Mouse (Mus musculus): ENCODE data around the gene Mast4. TPM values are rescaled to one million over a fixed set of nuclear protein-coding genes. Genes with fewer than 3 reads are reported as not detected.

The Mast4 gene
- total RNA-seq, 2 experiments from 2014 or later, result 24.5 to 37.3 TPM

DNA sequence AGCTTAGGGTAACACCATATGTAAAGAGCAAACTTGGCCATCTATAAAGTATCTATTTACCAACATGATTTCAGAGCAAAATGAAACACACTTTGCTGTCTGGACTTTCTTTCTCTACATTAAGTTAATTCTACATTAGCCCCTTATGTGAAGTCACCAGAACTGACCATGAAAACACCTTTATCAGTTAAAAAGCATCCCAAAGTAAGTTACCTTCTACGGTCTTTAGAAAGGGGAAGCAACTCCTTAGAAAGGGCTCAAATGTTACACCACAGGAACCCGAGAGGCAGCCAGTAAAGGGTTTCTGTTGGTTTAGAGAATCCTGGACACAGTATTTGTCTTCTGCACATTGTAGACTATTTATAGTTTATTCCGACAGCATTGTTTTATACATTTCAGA, 441.5 kb downstream of the Mast4 start:
- DNase-seq, result no peak

DNA sequence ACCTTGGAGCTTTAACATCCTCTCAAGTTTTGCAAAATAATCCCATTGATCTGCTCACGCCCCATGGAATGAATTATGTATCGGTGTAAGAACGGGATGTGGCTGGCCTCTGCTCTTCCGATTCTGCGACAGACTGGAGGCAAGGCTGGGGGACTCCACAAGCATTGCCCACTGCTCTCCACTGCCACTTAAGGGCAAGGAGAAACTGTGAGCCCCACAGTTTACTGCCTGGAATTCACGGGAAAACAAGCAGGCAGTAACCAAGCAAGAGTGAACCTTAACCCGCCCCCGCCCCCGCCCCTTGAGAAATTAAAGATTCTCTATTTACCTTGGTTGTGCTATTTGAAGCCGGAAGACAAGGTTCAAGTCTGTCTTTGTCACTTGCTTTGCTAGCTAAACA, 444.3 kb downstream of the Mast4 start:
- DNase-seq, result no peak

DNA sequence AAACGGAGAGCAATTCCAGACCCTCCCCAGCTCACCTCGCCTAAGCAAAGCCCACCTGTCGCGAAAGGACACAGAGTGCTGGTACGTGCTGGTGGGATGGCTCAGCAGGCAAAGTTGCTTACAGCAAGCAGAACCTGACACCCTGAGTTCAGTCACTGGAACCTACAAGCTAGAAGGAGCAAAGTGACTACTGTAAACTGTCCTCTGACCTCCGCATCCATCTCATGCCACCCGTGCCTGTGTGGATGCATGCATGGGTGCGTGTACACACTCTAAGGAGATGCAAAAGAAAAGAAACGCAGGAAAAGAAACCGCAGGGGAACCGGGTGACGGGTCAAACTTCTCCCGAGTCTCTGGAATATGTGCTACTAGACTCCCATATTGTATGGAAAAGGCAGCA, 444.8 kb downstream of the Mast4 start:
- DNase-seq, result no peak

DNA sequence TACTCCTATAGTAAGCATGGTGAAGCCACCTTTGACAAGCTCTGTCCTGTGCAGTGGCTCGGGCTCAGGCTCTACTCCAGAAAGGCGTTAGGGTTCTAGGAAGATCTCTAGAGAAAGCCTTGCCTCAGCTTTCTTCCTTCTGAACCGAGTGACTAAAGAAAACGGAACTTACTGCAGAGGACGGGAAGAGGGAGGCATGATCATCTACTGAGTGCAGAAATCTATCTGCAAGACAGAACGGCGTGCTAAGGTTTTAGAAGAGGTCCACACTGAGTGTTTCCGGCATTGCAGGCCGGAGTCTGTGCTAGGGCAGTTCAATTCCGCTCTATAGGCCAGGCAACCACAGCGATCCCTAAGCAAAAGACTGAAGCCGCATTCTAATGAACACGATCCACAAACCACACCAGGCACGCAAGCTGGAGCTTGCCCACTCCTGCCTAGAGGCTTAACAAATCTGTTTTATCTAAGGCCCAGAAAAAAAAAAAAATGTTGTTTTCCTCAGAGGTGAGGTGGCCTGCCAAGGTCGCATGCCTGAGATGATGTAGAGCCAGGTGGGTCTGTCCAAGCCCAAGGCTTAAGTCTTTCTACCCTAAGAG, 445.3 kb downstream of the Mast4 start:
- DNase-seq, result no peak

DNA sequence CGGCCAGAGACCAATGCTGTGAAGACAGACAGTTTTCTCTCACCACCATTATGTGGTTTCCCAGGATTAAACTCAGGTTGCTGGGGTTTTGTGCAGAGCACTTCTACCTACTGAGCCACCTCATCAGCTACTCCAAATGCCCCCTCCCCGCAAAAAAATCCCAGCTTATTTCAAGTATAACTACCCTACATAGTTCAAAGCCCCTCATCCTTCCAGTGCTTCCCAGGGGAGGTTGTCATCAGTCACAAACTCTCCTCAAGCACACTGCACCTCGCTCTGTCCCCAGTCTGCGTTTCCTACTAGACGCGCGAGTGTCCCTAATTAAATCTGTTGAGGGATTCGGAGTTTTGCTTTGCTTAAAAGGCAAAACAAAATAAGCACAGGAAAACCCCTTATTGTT, 446.1 kb downstream of the Mast4 start:
- no peak for DNase-seq

DNA sequence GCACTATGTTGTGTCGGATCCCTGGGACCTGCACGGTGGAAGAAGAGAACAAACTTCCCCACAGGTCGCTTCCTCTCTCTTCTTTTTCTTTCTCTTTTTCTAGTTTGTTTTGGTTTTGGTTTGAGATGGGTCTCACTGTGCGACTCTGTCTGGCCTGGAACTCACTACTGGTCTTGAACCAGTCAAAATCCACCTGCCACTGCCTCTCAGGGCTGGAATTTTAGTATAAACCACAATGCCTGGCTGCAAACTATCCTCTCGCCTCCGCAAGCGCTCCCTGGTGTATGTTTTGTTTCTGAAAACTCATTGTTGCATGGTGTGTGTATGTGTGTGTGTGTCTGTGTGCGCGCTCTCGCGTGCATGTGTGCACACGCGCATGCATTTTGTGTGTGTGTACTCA, 446.8 kb downstream of the Mast4 start:
- DNase-seq, result no peak

DNA sequence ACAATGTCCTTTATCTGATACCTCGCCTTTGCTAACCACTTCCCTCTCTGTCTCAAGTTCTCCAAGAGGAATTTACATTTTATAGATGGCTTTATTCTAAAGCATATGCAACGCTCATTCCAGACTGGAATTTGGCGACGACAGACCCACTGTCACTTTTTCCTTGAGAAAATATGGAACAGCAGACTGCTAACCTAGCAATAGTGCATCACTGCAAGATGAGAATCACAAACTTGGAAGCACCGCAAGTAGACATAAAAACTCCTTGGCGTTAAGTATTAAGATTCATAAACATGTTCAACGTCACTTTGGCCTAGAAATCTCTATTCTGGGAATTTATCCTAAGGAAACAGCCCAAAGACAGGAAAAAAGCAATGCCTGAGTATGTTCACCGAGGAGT, 447.5 kb downstream of the Mast4 start:
- DNase-seq, result no peak

DNA sequence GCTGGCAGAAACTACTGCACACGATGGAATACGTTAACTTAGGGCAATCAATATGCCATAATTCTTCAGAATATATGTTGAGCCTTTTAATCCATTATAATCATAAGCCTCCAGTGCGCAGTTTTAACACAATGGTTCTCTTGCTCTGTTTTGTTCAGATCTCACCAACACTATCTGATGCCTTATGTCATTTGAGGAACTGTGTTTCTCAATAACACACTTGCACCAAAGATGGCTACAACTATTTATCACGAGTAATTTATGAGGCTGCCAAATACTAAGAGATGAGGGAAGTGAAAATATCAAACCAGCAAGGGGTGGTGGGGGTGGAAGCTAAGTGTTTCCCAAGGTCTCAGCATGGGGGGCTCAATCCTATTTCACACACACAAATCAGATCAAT, 448.1 kb downstream of the Mast4 start:
- no peak for DNase-seq

DNA sequence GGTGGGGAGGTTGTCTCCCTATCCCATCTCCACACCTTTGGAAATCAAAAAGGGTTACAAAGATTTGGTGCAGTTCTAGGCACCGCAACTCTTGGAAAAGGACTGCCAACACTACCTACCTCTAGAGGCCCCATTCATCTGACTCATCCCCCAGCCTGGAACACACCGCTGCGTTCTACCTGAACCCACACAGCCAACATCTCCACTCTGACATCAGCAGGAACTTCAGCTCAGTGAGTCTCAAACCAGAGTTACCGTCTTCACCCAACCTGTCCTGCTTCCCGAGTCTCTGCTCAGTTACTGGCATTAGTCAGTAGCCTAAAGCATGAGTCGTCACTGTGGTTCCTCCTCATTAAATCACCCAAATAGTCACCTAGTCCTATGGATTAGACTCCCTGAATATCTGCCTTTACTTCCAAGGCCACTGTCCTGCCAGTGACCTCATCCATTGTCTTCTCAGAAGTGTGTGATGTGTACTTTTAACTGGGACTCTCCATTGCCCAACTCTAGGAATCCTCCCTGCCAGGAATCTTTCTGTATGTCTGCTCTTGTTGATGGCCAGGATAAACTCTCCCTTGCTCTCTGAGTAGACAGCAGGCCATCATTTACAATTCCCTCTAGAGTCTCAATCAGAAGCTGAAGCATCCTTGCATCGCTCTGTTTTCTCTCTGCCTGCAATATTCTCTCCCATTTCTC, 453.8 kb downstream of the Mast4 start:
- no peak for DNase-seq

DNA sequence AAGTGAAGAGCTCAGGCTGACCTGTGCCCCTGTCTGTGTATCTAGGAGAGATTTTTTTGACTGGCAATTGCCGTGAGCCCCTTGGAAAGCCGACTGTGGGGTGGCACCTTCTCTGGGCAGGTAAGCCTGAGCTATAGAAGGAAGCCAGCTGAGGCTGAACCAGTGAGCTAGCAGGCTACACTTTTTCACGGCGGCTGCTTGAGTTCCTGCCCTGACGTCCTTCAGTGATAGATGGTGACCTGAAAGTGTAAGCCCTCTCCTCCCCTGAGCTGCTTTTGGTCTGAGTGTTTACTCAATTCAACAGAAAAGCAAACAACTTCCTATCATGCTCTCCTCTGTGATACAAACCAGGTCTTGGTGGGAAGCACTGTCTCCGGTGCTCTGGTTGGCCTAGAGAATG, 455.7 kb downstream of the Mast4 start:
- DNase-seq, result no peak

DNA sequence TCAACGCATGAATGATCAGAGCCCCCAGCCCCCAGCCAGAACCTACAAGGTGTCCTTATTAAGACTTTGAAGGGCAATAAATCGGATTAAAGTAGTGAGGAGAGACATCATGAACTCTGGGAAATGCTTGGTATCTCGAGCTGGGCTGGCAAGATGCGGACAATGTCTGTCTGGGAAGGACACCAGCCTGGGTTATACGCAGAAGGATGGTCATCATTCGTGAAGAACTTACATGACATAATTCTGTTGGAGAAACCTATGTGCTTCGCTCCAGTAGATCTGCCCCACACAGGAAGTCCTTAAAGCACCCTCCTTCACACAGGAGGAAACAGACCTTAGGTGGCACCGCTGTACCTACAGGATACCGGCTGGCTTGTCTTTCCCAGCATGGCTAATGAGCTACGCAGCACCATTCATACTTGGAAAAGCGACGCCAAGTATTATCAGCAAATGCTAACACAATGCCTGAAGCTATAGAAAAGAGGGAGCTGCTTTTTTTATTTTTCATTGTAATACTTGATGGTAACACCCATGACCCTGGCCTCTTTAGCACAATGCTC, 456.5 kb downstream of the Mast4 start:
- no peak for DNase-seq

DNA sequence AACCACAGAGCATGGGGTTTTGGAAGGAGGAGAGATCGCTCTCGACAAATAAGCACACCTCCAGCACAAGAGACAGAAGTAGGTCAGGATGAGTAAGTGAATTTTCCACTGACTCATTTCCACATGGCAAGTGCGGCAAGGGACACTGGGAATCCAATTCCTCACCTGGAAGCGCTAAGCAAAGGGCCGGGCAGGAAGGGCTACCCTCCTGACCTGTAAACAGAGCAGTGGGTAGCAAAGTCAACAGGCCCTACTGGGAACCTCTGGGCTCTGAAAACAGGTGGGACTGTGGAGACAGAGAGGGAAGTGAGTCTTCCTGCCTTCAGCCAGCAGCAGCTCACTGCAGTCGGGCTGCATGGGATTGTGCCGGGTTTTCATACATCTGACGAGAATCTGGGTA, 457.1 kb downstream of the Mast4 start:
- no peak for DNase-seq

DNA sequence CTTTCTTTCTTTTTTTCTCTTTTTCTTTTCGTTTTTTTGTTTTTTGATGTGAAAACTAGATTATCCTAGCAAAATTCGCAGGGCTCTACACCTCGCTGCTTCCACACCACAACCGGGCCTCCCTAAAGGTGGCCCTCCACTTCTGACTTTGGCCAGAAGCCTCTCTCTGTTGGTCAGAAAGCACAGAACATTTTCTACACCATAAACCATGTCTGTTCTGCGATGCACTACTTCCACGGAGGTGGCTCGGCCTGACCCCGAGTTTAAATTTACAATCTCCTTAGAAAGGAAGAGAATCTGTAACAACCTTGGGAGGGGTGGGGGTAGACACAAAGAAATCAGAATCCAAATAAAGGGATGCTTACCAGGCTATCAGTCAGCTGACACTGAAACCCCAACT, 458.8 kb downstream of the Mast4 start:
- no peak for DNase-seq

DNA sequence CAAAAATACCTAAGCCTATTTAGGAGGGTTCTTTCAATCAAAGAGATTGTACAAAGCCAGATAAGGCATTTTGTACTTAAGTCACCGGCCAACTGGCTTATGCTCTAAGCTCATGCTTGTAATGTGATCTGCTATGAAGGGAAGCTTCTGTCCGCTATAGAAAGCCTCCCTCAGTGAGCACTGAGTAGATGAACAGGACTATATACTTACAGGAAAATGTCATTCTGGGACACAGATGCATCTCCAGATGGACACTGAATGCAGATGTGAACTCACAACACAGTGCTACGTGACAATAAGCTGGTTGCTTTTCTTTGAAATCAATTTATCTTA, 459.2 kb downstream of the Mast4 start:
- no peak for DNase-seq

DNA sequence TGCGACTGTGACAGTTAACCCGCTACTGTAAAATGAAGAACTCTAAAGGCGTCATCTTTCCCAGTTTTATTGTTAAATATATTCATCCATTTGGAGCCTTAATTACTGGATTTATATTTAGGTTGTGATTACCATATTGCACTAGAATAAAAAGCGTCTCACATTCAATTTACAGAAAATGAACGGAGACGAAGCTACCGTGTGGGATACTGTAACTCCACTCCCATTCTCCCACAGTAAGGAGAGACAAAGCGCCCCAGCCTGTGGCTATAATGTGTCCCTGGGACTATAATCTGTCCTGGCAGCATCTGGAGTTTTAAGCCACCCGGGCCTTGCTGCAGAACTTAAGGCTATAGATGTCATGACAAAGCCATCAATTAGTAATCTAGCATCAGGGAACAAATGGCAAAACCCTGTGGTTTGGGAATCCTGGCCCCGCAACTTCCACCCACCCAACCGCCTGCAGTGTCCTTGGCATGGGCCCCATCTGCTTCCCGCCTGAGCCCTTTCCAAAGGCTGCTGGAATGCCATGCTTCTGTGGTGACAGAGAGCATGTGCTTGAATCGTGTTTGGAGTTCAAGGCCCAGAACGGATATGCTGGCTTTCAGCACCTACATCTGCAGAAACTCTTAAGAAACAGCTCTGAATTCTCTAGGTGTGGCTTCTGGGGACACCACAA, 459.7 kb downstream of the Mast4 start:
- peak; percentile 67 for DNase-seq

DNA sequence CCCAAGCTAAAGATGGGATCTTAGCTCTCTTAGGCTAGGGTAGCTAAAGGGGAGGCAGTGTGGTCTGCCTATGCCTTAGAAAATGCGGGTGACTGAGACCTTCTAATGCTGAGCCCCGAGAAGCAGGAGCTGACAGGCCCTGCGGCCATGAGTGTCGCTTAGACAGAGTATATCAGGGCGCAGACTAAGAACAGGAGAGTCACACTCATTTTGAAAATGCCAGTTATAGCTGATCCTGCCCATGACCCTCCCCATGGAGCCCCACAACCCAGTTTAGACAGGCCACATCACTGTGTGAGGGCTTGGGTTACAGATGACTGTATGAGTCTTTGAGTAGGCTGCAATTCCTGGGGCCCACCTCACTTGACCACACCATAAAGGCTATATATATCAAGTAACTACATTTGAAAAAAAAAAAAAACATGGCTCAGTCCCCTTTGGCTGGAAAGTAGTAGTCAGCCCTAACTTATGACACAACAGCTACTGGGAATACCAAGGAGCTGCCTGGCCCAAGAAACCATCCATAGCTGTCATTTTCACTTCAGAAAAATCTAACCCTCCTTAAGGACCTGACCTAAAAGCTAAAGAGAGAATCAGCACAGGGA, 460.8 kb downstream of the Mast4 start:
- no peak for DNase-seq

DNA sequence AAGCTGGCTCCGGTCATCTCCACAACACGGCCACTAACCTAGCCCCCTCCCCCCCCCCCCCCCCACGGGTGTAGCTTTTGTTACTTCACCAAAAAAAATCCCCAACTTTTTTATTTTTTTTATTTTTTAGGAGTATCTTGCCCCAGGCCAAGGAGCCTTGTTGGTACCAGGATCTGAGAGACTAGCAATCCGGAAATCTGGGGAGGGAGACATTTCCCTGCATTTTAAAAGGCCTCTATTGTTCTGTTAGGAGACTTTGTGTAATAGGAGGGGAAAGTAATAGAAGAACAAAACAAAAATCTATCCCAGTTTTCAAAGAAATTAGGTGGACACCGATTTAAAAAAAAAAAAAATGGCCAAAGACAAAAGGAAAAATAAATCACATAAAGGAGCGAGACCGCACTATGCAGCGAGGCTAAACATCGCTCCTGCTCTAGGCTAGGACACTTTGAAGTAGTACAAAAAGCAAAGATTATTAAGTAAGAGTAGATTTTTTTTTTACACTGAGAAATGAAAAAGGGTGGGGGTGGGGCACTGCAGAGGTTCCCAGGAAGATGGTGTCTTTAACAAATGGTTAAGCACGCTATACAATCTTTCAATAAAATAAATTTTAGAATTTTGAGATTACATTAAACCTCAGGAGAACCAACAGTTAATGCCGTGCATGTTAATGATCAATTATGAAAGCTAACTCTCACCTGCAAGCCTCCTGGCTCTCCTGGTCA, 462.8 kb downstream of the Mast4 start:
- no peak for DNase-seq

DNA sequence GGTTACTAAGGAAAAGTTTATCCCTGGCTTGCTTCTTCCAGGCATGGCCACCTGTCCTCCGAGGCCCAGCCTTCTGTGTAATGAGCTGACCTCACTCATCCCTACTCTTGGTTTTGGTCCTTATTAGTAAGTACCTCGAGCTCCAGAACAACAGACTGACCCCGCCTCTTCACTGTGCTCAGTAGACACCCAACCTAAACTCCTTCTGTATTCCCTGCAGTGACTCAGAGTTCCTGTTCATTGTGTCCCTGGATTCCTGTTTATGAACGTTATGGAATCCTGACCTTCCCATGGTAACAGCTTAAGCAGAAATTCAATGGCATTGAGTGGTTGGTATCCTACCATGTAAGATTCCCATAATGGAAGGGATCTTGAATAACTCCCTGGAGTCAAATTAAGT, 464.8 kb downstream of the Mast4 start:
- no peak for DNase-seq

DNA sequence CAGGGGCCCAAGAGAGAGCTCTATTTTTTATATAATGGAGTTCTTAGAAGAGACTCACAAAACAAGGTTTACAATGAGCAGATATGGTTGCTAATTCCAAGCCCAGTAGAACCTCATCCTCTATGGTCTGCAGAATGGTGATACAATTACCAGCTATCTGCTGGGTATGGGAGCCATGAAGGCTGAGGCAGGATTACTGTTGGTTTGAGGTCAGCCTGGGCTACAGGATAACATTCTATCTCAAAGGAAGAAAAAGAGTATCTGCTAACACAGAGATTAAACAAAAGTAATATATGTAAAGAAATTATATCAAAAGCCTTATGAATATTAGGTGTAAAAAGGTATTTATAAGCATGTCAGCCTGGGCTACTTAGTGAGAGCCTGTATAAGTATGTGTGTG, 467.5 kb downstream of the Mast4 start:
- DNase-seq, result no peak

DNA sequence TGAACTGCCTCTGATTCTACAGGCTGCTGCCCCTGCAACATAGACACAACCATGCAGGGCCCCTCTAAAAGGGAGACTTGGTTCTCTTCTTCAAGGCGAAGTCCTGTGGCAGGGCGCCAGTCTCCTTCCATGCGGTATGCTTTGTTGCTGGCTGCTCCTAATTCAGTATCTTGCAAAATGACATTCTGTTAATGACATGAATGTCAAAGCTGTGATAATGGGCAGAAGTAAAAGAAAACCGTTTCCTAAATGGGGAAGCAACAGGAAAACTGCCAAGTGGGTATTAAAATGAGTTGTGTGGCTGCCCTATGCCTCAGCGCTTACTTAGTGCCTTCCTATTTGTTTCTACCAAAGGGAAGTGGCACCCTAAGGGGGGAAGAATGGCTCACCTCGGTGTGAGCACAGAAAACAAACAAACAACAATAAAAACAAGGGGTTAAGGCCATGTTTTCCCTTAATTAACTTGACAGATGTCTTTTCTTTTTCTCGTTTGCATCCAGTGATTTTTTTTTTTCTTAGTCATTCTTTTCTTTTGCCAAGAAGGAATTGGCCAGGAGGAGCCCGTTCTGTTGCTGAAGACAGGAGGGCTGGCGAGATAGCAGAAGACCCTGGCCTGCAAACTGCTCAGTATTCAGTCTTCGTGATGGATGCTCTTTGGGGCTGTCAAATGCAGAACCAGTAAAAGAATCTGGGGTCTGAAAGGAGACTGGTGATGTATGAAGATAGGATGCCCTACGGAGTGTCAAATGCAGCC, 468.1 kb downstream of the Mast4 start:
- DNase-seq, result no peak

DNA sequence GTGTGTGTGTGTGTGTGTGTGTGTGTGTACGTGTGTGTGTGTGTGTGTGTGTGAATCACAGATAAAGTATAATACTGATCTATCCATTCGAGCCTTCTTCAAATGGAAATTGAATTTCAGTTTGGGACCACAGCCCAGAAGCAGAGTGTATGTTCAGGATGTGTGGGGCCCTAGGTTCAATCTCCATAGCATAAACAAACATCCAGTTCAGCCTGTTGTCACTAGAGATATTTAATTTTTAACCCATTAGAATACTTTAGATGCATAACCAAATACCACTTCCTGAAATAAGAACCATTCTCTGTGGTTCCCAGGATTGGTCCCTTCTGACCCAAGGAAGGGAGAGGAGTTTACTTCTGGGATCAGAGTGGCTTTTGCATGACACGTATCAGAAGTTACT, 468.8 kb downstream of the Mast4 start:
- no peak for DNase-seq

DNA sequence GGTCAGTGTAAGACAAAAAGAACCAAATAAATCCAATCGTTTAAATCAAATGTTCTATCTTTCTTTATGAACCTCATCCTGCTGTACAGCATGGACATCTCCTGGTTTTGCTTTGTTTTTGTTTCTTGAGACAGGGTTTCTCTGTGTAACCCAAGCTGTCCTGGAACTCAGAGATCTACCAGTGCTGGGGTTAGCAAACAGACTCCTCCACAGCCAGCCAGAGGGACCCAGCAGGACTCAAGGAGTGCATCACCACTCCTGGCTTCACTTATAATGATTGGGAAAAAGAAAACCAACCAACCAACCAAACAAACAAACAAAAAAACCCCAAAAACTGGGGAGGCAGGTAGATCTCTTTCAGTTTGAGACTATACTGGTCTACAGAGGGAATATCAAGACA, 469.5 kb downstream of the Mast4 start:
- no peak for DNase-seq

Measured in gastrocnemius, postnatal 25 days (tissue).